Mouse (Mus musculus) layer of hippocampus, postnatal 14 days (tissue): ENCODE results near the gene 4930507D05Rik. TPM values are rescaled to one million over a fixed set of nuclear protein-coding genes. Genes with fewer than 3 reads are reported as not detected.
"Not testable (repeated sequence)": the region's sequence is repeated elsewhere in the genome, so short reads cannot be mapped to it uniquely, and the experiment has no call there.

Source experiments
- DNase-seq, 2 experiments: peaks; one replicate each; pipeline ENCODE4 v3.0.0; 2021 to 2022; ENCODE audit warnings: low spot score in 2 of 2, mixed read lengths in 1 of 2
- total RNA-seq, 2 experiments: library from RNA; stranded (reverse); gene quantifications; 2 replicates each; pipeline ENCODE4 v1.2.3; 2021

The 4930507D05Rik gene
- total RNA-seq, 2 experiments from 2014 or later, result 1.6 to 1.8 TPM

DNA sequence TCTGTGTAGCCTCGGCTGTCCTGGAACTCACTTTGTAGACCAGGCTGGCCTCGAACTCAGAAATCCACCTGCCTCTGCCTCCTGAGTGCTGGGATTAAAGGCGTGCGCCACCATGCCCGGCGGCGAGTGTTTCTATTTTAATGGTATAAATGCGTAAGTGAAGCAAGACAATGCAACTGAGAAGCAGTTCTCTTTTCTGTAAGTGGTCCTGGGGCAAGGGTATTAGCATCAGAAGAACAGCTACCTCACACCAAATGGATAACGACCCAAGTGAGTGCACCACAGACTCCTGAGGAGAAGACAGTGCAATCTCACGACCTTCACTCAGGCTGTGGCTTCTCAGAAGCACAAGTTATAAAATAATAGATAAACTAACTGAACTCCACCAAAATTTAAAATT lies 25.7 kb downstream of the 4930507D05Rik start:
- DNase-seq, result no peak

DNA sequence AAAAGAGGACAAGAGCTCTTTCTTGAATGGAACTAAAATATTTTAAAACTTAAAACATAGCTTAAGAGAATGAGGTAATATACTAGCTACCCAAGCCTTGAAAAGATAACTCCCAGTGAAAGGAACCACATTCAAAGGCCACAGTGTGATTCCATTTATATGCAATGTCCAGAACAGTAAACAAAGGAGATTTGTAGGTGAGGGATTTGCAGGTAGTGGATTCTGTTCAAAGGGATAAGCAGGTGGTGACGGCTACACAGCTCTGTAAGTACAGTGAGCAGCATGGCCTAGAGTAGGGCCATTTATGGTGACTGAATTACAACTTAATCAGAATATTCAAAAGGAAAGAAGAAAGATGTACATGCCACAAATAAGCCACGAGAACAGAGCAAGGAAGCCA lies 27.7 kb downstream of the 4930507D05Rik start:
- DNase-seq, result no peak

DNA sequence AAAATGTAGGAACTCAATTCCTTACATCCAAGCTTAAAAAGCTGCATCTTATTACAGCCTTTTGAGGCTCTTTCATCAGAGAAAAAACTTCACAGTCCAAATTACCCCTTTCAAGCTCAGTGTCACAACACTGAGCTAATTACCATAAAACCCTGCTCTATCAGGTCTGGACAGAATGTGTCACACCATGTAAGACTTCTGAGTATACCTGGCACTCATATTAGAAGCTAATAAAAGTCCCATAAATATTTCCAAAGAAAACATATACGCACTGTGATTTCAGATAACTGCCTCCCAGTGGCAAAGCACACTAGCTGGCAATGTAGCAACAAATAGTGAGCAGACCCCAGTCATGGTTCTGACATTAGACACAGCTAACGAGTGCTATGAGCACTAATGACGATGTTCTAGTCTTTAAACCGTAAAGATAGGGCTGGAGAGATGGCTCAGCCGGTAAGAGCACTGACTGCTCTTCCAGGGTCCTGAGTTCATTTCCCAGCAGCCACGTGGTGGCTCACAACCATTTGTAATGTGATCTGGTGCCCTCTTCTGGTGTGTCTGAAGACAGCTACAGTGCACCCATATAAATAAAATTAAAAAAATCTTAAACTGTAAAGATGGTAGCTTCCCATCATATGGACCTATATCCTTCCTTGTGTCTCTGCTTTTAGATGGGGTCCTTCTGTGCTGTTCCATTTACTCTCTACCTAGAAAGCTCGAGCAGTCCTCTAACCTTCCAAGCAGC lies 32.0 kb downstream of the 4930507D05Rik start:
- no peak for DNase-seq

DNA sequence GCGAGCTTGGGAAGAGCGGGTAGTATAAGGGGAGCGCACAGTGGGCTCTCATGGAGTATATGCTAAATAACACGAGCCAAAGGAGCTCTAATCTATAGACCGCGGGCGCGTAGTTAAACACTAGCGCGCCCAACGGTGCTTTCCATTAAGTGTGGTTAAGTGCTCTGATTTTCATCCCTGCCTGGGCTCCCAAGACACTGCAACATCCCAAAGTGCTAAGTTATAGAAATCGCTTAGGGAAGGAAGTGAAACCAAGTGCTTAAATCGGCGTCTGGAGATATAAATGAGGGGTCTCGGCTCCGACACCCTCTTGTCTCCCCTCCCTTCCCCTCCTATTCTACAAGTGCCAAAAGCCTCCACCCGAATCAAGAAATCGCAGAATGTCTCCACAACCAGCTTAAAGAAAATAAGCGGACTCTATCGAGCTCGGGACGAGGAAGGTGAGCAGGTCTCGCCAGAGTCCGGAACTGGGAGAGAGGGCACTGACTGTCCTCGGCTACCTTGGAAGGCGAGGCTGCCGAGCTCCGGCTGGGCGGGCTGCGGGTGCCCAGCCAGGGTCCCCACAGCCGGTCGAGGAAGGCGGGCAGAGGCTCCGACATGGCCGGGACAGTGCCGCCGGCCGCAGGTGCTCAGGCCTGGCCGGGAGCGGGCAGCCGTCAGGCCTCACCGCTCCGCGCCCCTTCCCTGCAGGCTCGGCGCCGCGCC lies 36.7 kb downstream of the 4930507D05Rik start:
- DNase-seq, result peak; percentile 16 to 32

DNA sequence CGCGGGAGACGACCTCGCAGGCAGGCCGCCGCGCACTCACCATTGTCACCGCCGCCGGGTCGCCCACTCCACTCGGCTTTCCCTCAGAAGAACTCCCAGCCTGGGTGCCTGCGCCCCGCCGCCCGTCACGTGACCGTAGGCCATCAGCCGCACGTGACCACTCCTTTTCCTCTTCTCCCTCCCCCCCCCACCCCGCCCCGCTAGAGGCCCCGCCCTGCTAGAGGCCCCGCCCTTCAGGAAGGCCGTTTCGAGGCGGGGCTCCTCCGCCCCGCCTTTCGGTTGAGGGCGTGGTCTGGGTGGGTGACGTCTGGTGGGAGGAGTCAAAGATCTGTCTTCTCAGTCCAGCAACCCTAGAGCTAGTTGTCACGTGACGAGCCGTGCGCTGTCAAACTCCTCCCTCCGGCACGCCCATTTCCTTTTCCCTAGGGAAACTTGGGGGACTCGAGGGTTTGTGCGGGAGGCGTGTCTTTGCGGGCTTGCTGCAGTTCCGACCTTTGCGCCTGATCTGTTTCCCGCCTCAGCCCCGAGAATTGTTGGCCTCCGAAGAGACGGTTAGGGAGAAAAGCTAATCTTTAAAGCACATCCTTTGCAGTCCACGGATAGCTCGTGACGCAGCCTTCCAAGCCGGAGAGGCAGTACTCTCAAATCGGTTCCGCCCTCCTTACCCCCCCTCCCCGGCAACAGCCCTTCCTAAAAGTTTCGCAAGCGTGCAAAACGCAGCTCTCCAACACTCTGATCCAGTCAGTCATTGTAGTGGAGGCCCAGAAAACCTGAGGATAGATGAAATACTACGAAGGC lies 37.5 kb downstream of the 4930507D05Rik start, which contains the start of gene Vps26a:
TSS of gene Vps26a (minus strand) at position 188 of the 798 bp plus-strand sequence.
- DNase-seq, result peak; percentile 97 to 98

DNA sequence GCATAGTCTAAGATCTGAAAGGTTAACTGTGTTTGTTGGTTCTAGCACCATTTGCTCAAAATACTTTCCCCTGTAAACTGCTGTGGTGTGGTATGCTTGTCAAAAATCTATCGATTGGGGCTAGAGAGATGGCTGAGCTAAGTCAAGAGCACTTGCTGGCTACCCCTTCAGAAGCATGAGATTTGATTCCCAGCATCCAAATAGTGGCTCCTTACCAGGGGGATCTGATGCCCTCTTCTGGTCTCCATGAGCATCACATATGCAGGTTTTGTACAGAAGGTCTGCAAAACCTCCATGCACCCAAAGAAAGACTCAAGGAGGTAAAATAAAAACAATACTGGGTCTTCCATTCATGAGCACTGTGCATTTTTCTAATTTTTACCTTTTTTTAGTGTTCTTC lies 39.0 kb downstream of the 4930507D05Rik start:
- DNase-seq, result peak in 1 of 2 experiments; percentile 42

DNA sequence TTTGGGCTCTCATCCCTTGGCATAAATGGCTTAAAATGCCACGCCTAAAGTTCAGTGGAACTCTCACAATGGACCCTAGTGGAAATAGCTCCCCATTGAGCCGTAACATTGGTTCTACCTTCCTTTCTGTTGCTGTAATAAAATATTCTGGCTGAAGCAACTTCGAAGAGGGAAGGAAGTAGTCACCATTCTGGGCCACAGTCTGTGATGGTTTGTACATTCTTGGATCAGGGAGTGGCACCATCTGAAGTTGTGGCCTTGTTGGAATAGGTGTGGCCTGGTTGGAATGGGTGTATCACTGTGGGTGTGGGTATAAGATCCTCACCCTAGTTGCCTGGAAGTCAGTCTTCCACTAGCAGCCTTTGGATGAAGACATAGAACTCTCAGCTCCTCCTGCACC lies 42.4 kb downstream of the 4930507D05Rik start:
- not testable (repeated sequence) for DNase-seq

DNA sequence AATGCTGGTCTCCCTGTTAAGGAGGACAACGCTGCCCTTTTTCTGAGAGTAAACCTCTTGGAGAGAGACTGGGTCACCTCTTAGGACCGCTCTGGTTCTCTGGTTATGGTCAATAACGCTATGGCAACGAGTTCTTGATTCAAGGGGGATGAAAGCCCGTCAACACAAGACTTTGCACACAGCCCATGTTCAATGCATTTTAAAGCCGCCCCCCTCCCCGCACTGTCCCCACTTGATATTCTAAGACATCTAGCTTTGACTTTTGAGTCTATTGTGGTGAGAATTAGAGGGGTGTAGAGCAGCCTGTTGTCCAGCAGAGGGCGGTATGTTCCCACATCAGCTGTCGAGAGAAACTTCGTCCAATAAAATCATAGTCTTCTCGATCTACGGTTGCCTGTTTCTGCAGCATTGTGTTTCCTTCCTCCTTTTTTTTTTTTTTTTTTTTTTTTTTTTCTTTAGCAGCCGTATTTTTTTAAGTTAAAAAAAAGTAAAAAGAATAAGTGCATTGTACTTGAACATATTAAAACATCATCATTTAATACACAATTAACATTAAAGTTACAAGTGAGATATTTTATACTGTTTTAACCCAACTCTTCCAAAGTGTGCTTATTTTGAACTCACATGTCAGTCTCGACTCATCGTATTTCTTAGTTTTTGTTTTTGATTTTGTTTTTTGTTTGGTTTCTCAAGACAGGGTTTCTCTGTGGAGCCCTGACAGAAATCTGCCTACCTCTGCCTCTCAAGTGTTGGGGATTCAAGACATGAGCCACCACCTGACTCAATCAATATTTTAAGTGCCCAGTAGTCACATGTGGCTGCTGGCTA lies 51.0 kb downstream of the 4930507D05Rik start:
- DNase-seq, result peak; percentile 60 to 82

Other genes with a start within 250 kb of the 4930507D05Rik start
- gene Tspan15, start 218.2 kb upstream of the 4930507D05Rik start, total RNA-seq, result 10 to 100 TPM; 18.0 to 20.0 TPM
- gene Tacr2, start 197.1 kb upstream of the 4930507D05Rik start, total RNA-seq, result under 1 TPM; 0.18 to 0.33 TPM
- gene Hk1, start 69.6 kb upstream of the 4930507D05Rik start, total RNA-seq, result 100 to 1,000 TPM; 307 to 312 TPM
- 1 to 10 TPM; 3.2 to 5.7 TPM for gene Hkdc1, start 27.0 kb upstream of the 4930507D05Rik start, total RNA-seq
- 10 to 100 TPM; 20.8 to 22.6 TPM for gene Supv3l1, start 249 bp downstream of the 4930507D05Rik start, total RNA-seq
- gene Vps26a, start 37.3 kb downstream of the 4930507D05Rik start, total RNA-seq, result 10 to 100 TPM; 40.3 to 42.2 TPM
- gene Srgn, start 78.0 kb downstream of the 4930507D05Rik start, total RNA-seq, result 10 to 100 TPM; 10.0 to 11.9 TPM
- 100 to 1,000 TPM; 184 to 187 TPM for gene Kif1bp, start 129.0 kb downstream of the 4930507D05Rik start, total RNA-seq
- gene Ddx21, start 152.8 kb downstream of the 4930507D05Rik start, total RNA-seq, result 10 to 100 TPM; 24.3 to 26.0 TPM
- gene Ddx50, start 201.7 kb downstream of the 4930507D05Rik start, total RNA-seq, result 10 to 100 TPM; 79.3 to 86.0 TPM